In the genomic region with DNA sequence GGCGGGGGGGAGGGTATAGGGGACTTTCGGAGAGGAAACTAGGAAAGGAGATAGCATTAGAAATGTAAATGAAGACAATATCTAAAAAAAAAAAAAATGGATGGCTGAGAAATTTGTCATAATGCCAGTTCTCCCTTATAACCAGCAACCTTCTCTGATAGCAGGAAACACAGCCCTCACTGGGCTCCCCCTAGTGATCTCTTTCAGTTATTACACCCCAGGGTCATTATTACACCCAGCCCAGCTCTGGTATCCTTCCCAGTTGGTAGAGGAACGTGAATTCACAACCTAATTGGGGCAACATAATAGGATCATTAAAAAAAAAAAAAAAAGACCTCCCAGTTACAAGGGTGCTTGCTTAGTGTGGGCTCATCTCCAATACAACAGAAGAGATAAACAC, we compare ENCODE assay signal across 9 mouse cellular contexts. TPM values are rescaled to one million over a fixed set of nuclear protein-coding genes. Genes with fewer than 3 reads are reported as not detected.
DNase-seq lines count a peak whose midpoint lies in the region; ATAC-seq and TF ChIP-seq lines count a peak whose summit lies in the region.
"Had no signal": no experiment of that assay in that cellular context is flagged by ENCODE, and none has a peak within 500 bp of the region (broad histone marks: within the 10 kb centered on the region; RNA-seq: fewer than 3 reads in every experiment).

No protein-coding gene starts in this region.

- no peak overlapping the region for H3K27ac ChIP-seq in intestine, postnatal 0 days (ENCODE audit: low read depth, low read length)
- H3K27ac ChIP-seq in intestine, embryonic 16.5 days (ENCODE audit: low read length): no peak overlapping the region
- no peak overlapping the region for H3K27ac ChIP-seq in embryonic facial prominence, embryonic 11.5 days (replicated peaks; ENCODE audit: low read depth, low read length)
- H3K27ac ChIP-seq: neural tube, embryonic 12.5 days had no signal

- H3K4me1 ChIP-seq in intestine, postnatal 0 days (replicated peaks; ENCODE audit: control insufficient read depth, insufficient read depth, low read length): no peaks in the 10 kb centered on the region
- H3K4me1 ChIP-seq in intestine, embryonic 16.5 days (ENCODE audit: control insufficient read depth, insufficient read depth, low read length): no peaks in the 10 kb centered on the region
- H3K4me1 ChIP-seq in embryonic facial prominence, embryonic 11.5 days (ENCODE audit: control insufficient read depth, insufficient read depth, low read length): no peaks in the 10 kb centered on the region

- no peak for ATAC-seq in intestine, postnatal 0 days
- no peak for ATAC-seq in intestine, embryonic 16.5 days
- peak; percentile 44; the same call in 1 of the 2 replicates for ATAC-seq in embryonic facial prominence, embryonic 11.5 days (replicated peaks; ENCODE audit: insufficient number of reproducible peaks, low FRiP score, low TSS enrichment, low read depth)

- H3K4me3 ChIP-seq in intestine, postnatal 0 days (ENCODE audit: low read depth, low read length): no peak overlapping the region
- H3K4me3 ChIP-seq in intestine, embryonic 16.5 days (ENCODE audit: low read length): no peak overlapping the region
- H3K4me3 ChIP-seq in embryonic facial prominence, embryonic 11.5 days (ENCODE audit: low read depth, low read length): no peak overlapping the region
- H3K4me3 ChIP-seq: neural tube, embryonic 12.5 days had no signal

- TF ChIP-seq CTCF in intestine, postnatal 0 days (IDR thresholded peaks at IDR 0.05; ENCODE audit: low read depth): peak; percentile 78

- H3K4me2 ChIP-seq in intestine, postnatal 0 days (replicated peaks; ENCODE audit: low read depth): no peak overlapping the region
- no peak overlapping the region for H3K4me2 ChIP-seq in intestine, embryonic 16.5 days (ENCODE audit: low read depth, low read length)
- H3K4me2 ChIP-seq in embryonic facial prominence, embryonic 11.5 days (ENCODE audit: low read depth, low read length): no peak overlapping the region
- H3K4me2 ChIP-seq: neural tube, embryonic 12.5 days had no signal

- 50% methylated on average over 3 of the region's 3 CpGs for WGBS in intestine, postnatal 0 days
- WGBS in intestine, embryonic 16.5 days: 52% methylated on average over 3 of the region's 3 CpGs
- 51% methylated on average over 3 of the region's 3 CpGs for WGBS in embryonic facial prominence, embryonic 11.5 days

- H3K27me3 ChIP-seq in intestine, postnatal 0 days (replicated peaks; ENCODE audit: control insufficient read depth, insufficient read depth, low read length): no peaks in the 10 kb centered on the region
- H3K27me3 ChIP-seq in intestine, embryonic 16.5 days (replicated peaks; ENCODE audit: control insufficient read depth, insufficient read depth, low read length): no peaks in the 10 kb centered on the region
- no peaks in the 10 kb centered on the region for H3K27me3 ChIP-seq in embryonic facial prominence, embryonic 11.5 days (ENCODE audit: control insufficient read depth, insufficient read depth, low read length)
- H3K27me3 ChIP-seq: neural tube, embryonic 12.5 days had no signal

- no peaks in the 10 kb centered on the region for H3K36me3 ChIP-seq in intestine, postnatal 0 days (ENCODE audit: control insufficient read depth, insufficient read depth)
- H3K36me3 ChIP-seq in intestine, embryonic 16.5 days (ENCODE audit: control insufficient read depth, insufficient read depth, low read length): no peaks in the 10 kb centered on the region
- no peaks in the 10 kb centered on the region; the same call in 1 of the 2 replicates for H3K36me3 ChIP-seq in embryonic facial prominence, embryonic 11.5 days (replicated peaks; ENCODE audit: control insufficient read depth, insufficient read depth, low read depth, low read length)

- no peaks in the 10 kb centered on the region for H3K9me3 ChIP-seq in intestine, postnatal 0 days (ENCODE audit: control insufficient read depth)
- H3K9me3 ChIP-seq in intestine, embryonic 16.5 days (ENCODE audit: control insufficient read depth, low read length): no peaks in the 10 kb centered on the region
- no peaks in the 10 kb centered on the region for H3K9me3 ChIP-seq in embryonic facial prominence, embryonic 11.5 days (replicated peaks; ENCODE audit: control insufficient read depth, low read length)
- H3K9me3 ChIP-seq: neural tube, embryonic 12.5 days had no signal

- intact Hi-C loops in gastrocnemius, postnatal 36 days (cut with DNase I): no loop called here

- no peak overlapping the region for H3K9ac ChIP-seq in intestine, postnatal 0 days (ENCODE audit: low read depth, low read length)
- H3K9ac ChIP-seq in intestine, embryonic 16.5 days (ENCODE audit: low read depth, low read length): no peak overlapping the region
- H3K9ac ChIP-seq in embryonic facial prominence, embryonic 11.5 days (replicated peaks; ENCODE audit: low read length): no peak overlapping the region
- H3K9ac ChIP-seq: neural tube, embryonic 12.5 days had no signal

- peak; percentile 52 for DNase-seq in MN1 (ENCODE audit: low spot score)
- DNase-seq in embryonic facial prominence, embryonic 11.5 days (ENCODE audit: low spot score): peak; percentile 62
- peak; percentile 43 for DNase-seq in lung, postnatal 14 days
- DNase-seq in gastrocnemius, postnatal 36 days: no peak
- no peak for DNase-seq in frontal cortex, postnatal 10 days (ENCODE audit: low spot score in 2 of 2)
- DNase-seq in thymus, postnatal 25 days: no peak

RNA-seq across cellular contexts. Expression of a gene that starts 29.8 kb away (rescaled TPM):
- polyA plus RNA-seq in intestine, postnatal 0 days (2015; fragmentation: Nextera tagmentation; extraction: Ambion mirVana): 0.51 and 0.56 TPM in 2 replicates
- 0.62 and 0.84 TPM in 2 replicates for polyA plus RNA-seq in intestine, embryonic 16.5 days (2015; fragmentation: Nextera tagmentation; extraction: Ambion mirVana)
- 6.0 and 6.1 TPM in 2 replicates for polyA plus RNA-seq in embryonic facial prominence, embryonic 11.5 days (2014; fragmentation: Nextera tagmentation; extraction: Ambion mirVana)
- total RNA-seq in gastrocnemius, postnatal 36 days (2021): under 1 TPM; 0.23 to 0.42 TPM

Comparison
In these comparisons a context has a peak if more than half of its experiments do, and no peak if none do; other contexts are left out.
1. DNase-seq: peak in MN1 (single experiment), embryonic facial prominence, embryonic 11.5 days (single experiment) and lung, postnatal 14 days (single experiment); none in gastrocnemius, postnatal 36 days (0 of 2), frontal cortex, postnatal 10 days (0 of 2) and thymus, postnatal 25 days (single experiment).